Mouse (Mus musculus): ENCODE results near the gene Snhg11. TPM values are rescaled to one million over a fixed set of nuclear protein-coding genes. Genes with fewer than 3 reads are reported as not detected.
A peak's percentile ranks its signal among the peaks of the same experiment; 100 is the strongest.

Gene Snhg11
- polyA plus RNA-seq, 1 experiment from 2014 or later, result 814 TPM

GRCm38 (mm10) chr2:158410022-158411014, 34.9 kb downstream of the Snhg11 start:
- peak overlapping the region; percentile 97 for H3K9ac ChIP-seq (ENCODE audit: low read depth, low read length)
- peak overlapping the region; percentile 94 for H3K27ac ChIP-seq (ENCODE audit: low read depth, low read length)
- H3K4me3 ChIP-seq (ENCODE audit: low read length), result peak overlapping the region; percentile 70
- WGBS, result 2% methylated on average over 46 of the region's 67 CpGs
- H3K36me3 ChIP-seq (ENCODE audit: control insufficient read depth, insufficient read depth, low read length), result no peaks in the 10 kb centered on the region
- H3K9me3 ChIP-seq (ENCODE audit: control insufficient read depth, low read length), result no peaks in the 10 kb centered on the region
- ATAC-seq, result peak; percentile 31
- H3K4me1 ChIP-seq (ENCODE audit: control insufficient read depth, insufficient read depth, low read depth, low read length), result peaks cover 17% of the 10 kb centered on the region
- H3K27me3 ChIP-seq (replicated peaks; ENCODE audit: control insufficient read depth, insufficient read depth, low read length), result no peaks in the 10 kb centered on the region
- H3K4me2 ChIP-seq (ENCODE audit: low read length), result peak overlapping the region; percentile 93

- Histone ChIP-seq H3K9me3 (ENCODE audit: control insufficient read depth, low read length) (no peaks in the 10 kb centered on the region), H3K36me3 (ENCODE audit: control insufficient read depth, insufficient read depth, low read length) (no peaks in the 10 kb centered on the region), H3K27me3 (replicated peaks; ENCODE audit: control insufficient read depth, insufficient read depth, low read length) (no peaks in the 10 kb centered on the region), H3K4me1 (ENCODE audit: control insufficient read depth, insufficient read depth, low read depth, low read length) (peaks cover 17% of the 10 kb centered on the region), H3K4me2 (ENCODE audit: low read length) (no peak overlapping the region), H3K4me3 (ENCODE audit: low read length) (no peak overlapping the region), H3K9ac (ENCODE audit: low read depth, low read length) (no peak overlapping the region), H3K27ac (ENCODE audit: low read depth, low read length) (no peak overlapping the region)
- no peak for ATAC-seq
- 91% methylated on average over 2 of the region's 2 CpGs for WGBS
These were observed 37.8 kb downstream of the Snhg11 start for GRCm38 (mm10) chr2:158413240-158413639.

- H3K36me3 ChIP-seq (ENCODE audit: control insufficient read depth, insufficient read depth, low read length), result no peaks in the 10 kb centered on the region
- H3K9me3 ChIP-seq (ENCODE audit: control insufficient read depth, low read length), result no peaks in the 10 kb centered on the region
- WGBS, result 79% methylated on average over 1 of the region's 1 CpGs
- no peak overlapping the region for H3K27ac ChIP-seq (ENCODE audit: low read depth, low read length)
- H3K4me2 ChIP-seq (ENCODE audit: low read length), result no peak overlapping the region
- H3K4me3 ChIP-seq (ENCODE audit: low read length), result no peak overlapping the region
- H3K4me1 ChIP-seq (ENCODE audit: control insufficient read depth, insufficient read depth, low read depth, low read length), result peaks cover 14% of the 10 kb centered on the region
- no peak for ATAC-seq
- H3K9ac ChIP-seq (ENCODE audit: low read depth, low read length), result no peak overlapping the region
- H3K27me3 ChIP-seq (replicated peaks; ENCODE audit: control insufficient read depth, insufficient read depth, low read length), result no peaks in the 10 kb centered on the region
These were observed 40.4 kb downstream of the Snhg11 start for GRCm38 (mm10) chr2:158415826-158416225.

GRCm38 (mm10) chr2:158418663-158419062, 43.2 kb downstream of the Snhg11 start:
- no peak overlapping the region for H3K4me2 ChIP-seq (ENCODE audit: low read length)
- 100% methylated on average over 1 of the region's 1 CpGs for WGBS
- H3K27me3 ChIP-seq (replicated peaks; ENCODE audit: control insufficient read depth, insufficient read depth, low read length), result no peaks in the 10 kb centered on the region
- no peak overlapping the region for H3K9ac ChIP-seq (ENCODE audit: low read depth, low read length)
- H3K27ac ChIP-seq (ENCODE audit: low read depth, low read length), result no peak overlapping the region
- ATAC-seq, result no peak
- no peak overlapping the region for H3K4me3 ChIP-seq (ENCODE audit: low read length)
- H3K4me1 ChIP-seq (ENCODE audit: control insufficient read depth, insufficient read depth, low read depth, low read length), result no peaks in the 10 kb centered on the region
- H3K36me3 ChIP-seq (ENCODE audit: control insufficient read depth, insufficient read depth, low read length), result no peaks in the 10 kb centered on the region
- H3K9me3 ChIP-seq (ENCODE audit: control insufficient read depth, low read length), result no peaks in the 10 kb centered on the region

Other genes starting within 250 kb of the Snhg11 start
- gene Tgm2, start 229.2 kb upstream of the Snhg11 start, polyA plus RNA-seq (2015; fragmentation: Nextera tagmentation; extraction: Ambion mirVana), result 7.9 and 11.4 TPM in 2 replicates
- gene D630003M21Rik, start 146.4 kb upstream of the Snhg11 start, polyA plus RNA-seq (2015; fragmentation: Nextera tagmentation; extraction: Ambion mirVana), result 1.9 and 2.1 TPM in 2 replicates
- gene Bpi, start 117.5 kb upstream of the Snhg11 start, polyA plus RNA-seq (2015; fragmentation: Nextera tagmentation; extraction: Ambion mirVana), result not detected in 2 replicates
- 6.2 TPM in 2 replicates for gene Lbp, start 69.1 kb upstream of the Snhg11 start, polyA plus RNA-seq (2015; fragmentation: Nextera tagmentation; extraction: Ambion mirVana)
- 19.1 and 21.7 TPM in 2 replicates for gene Ralgapb, start 34.2 kb downstream of the Snhg11 start, polyA plus RNA-seq (2015; fragmentation: Nextera tagmentation; extraction: Ambion mirVana)
- gene Adig, start 127.0 kb downstream of the Snhg11 start, polyA plus RNA-seq (2015; fragmentation: Nextera tagmentation; extraction: Ambion mirVana), result not detected in 2 replicates
- 0.69 and 1.1 TPM in 2 replicates for gene Arhgap40, start 137.2 kb downstream of the Snhg11 start, polyA plus RNA-seq (2015; fragmentation: Nextera tagmentation; extraction: Ambion mirVana)
- 10.4 and 15.0 TPM in 2 replicates for gene Slc32a1, start 235.1 kb downstream of the Snhg11 start, polyA plus RNA-seq (2015; fragmentation: Nextera tagmentation; extraction: Ambion mirVana)
- 6.2 and 12.0 TPM in 2 replicates for gene Actr5, start 249.2 kb downstream of the Snhg11 start, polyA plus RNA-seq (2015; fragmentation: Nextera tagmentation; extraction: Ambion mirVana)

All from hindbrain, embryonic 16.5 days (tissue).